Mouse (Mus musculus) T-helper 2 cell (primary cell): ENCODE measurements around the gene Fezf2.

Experiments used
- in situ Hi-C: fragments of 300-600 bp; cut with MboI, MseI; formaldehyde crosslinking; loops from one replicate; pipeline ENCODE4 v1.15.1; 2025; ENCODE audit warnings: high pct_unique_total_duplicates

The Fezf2 gene

GRCm38 (mm10) chr14:12348089-12348488 is at the start of gene Fezf2:
Gene Fezf2 (minus strand): TSS chr14:12348189.
- in situ Hi-C loops: no loop called here

- in situ Hi-C loops: no loop called here
These were observed 49.6 kb upstream of the Fezf2 start for GRCm38 (mm10) chr14:12397561-12397960.

- in situ Hi-C loops: no loop called here
These were observed 46.3 kb upstream of the Fezf2 start for GRCm38 (mm10) chr14:12394318-12394717.

- in situ Hi-C loops: no loop called here
These were observed 45.4 kb upstream of the Fezf2 start for GRCm38 (mm10) chr14:12393271-12393861.

GRCm38 (mm10) chr14:12391167-12391566 is 43.2 kb upstream of the Fezf2 start:
- in situ Hi-C loops: no loop called here

- in situ Hi-C loops: no loop called here
These were observed 40.9 kb upstream of the Fezf2 start for GRCm38 (mm10) chr14:12388806-12389436.

- in situ Hi-C loops: no loop called here
These were observed 40.3 kb upstream of the Fezf2 start for GRCm38 (mm10) chr14:12388192-12388795.

- in situ Hi-C loops: no loop called here
These were observed 39.2 kb upstream of the Fezf2 start for GRCm38 (mm10) chr14:12387176-12387575.

GRCm38 (mm10) chr14:12377883-12378282 is 29.9 kb upstream of the Fezf2 start:
- in situ Hi-C loops: no loop called here

GRCm38 (mm10) chr14:12377289-12377688 is 29.3 kb upstream of the Fezf2 start:
- in situ Hi-C loops: no loop called here

GRCm38 (mm10) chr14:12375451-12375850 is 27.5 kb upstream of the Fezf2 start:
- in situ Hi-C loops: no loop called here

GRCm38 (mm10) chr14:12350271-12350916 is 2.4 kb upstream of the Fezf2 start:
- in situ Hi-C loops: no loop called here

- in situ Hi-C loops: no loop called here
These were observed 1.5 kb upstream of the Fezf2 start for GRCm38 (mm10) chr14:12349334-12350090.

GRCm38 (mm10) chr14:12346865-12347600 is 956 bp downstream of the Fezf2 start:
- in situ Hi-C loops: no loop called here

- in situ Hi-C loops: no loop called here
These were observed 1.8 kb downstream of the Fezf2 start for GRCm38 (mm10) chr14:12346011-12346864.

GRCm38 (mm10) chr14:12345241-12345921 is 2.6 kb downstream of the Fezf2 start:
- in situ Hi-C loops: no loop called here

GRCm38 (mm10) chr14:12344746-12345240 is 3.2 kb downstream of the Fezf2 start:
- in situ Hi-C loops: no loop called here

- in situ Hi-C loops: no loop called here
These were observed 3.8 kb downstream of the Fezf2 start for GRCm38 (mm10) chr14:12344061-12344745.

GRCm38 (mm10) chr14:12343451-12343941 is 4.5 kb downstream of the Fezf2 start:
- in situ Hi-C loops: no loop called here
